Mouse (Mus musculus) thymus, adult 2 months (tissue): ENCODE measurements at regions not wholly inside any gene's neighbourhood (a gene's known extent, or its start where the extent isn't known, plus 50 kb on each side); places are given as distances from the start of the nearest gene placed in this dataset.

Source experiments
- CTCF ChIP-seq: fragments of 200-500 bp; IDR thresholded peaks from 2 replicates; pipeline ENCODE4 v1.5.1; 2012; ENCODE audit warnings: mild to moderate bottlenecking, control low read depth, low read length, moderate library complexity, borderline replicate concordance; ENCODE audit not compliant: control insufficient read depth, poor library complexity, insufficient read depth; ENCODE audit errors: extremely low read depth
- POLR2A ChIP-seq: fragments of 200-500 bp; IDR thresholded peaks from 2 replicates; pipeline ENCODE4 v1.6.1; 2012; ENCODE audit warnings: mild to moderate bottlenecking, low read length, control low read depth, moderate library complexity; ENCODE audit not compliant: control insufficient read depth, poor library complexity, insufficient read depth; ENCODE audit errors: extremely low read depth

DNA sequence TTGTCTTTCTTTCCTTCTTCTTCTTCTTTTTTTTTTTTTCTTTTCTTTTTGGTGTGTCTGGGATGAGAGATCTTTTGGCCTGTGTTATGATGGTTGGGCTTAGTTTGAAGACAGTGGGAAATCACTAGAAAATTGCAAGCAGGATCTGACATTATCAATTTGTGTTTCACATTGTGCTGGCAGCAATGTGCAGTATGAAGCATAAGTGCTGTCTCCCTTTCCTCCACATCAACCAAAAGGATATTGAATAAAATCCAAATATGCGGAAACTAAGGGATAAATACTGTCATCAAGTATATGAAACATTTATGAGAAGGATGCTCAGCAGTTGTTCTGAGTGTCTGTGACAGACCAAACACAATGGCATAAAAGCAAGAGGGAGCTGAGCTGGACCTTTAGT, 1144.4 kb upstream of the Zeb2 start:
- TF ChIP-seq CTCF = no peak
- TF ChIP-seq POLR2A = no peak
